Mouse (Mus musculus) cerebellum, postnatal 14 days (tissue): ENCODE data around the gene Zbtb3.
A peak's percentile ranks its signal among the peaks of the same experiment; 100 is the strongest.

Source experiments
- DNase-seq, 2 experiments: peaks; one replicate each; pipeline ENCODE4 v3.0.0; 2021; ENCODE audit warnings: mixed read lengths in 2 of 2

Gene Zbtb3

GRCm38 (mm10) chr19:8802130-8802821 is at the start of gene Zbtb3:
Zbtb3 (plus strand) TSS chr19:8802555.
- DNase-seq: peak; percentile 93

DNA sequence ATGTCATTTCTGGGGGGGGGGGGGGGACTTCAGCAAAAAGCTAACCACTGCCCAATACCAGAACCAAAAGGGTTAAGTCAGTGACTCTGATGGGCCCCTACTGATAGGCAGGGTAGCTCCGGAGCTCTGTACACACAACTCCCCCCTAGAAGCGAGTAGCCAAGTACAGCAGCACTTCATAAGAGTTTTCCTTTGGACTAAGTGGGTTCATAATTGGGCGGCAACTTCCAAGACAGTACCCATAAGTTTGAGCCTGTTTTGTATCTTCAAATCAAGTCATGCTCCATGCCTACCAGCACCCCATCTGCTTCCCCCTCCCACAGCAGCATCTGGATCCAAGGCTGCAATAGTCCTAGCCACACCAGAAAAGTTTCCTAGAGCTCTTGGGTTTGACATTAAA is 46.7 kb upstream of the Zbtb3 start:
- no peak for DNase-seq

GRCm38 (mm10) chr19:8756635-8757387 is 45.5 kb upstream of the Zbtb3 start, which contains the start of gene Nxf1:
Nxf1 (plus strand) TSS chr19:8757073.
- DNase-seq: peak; percentile 97

DNA sequence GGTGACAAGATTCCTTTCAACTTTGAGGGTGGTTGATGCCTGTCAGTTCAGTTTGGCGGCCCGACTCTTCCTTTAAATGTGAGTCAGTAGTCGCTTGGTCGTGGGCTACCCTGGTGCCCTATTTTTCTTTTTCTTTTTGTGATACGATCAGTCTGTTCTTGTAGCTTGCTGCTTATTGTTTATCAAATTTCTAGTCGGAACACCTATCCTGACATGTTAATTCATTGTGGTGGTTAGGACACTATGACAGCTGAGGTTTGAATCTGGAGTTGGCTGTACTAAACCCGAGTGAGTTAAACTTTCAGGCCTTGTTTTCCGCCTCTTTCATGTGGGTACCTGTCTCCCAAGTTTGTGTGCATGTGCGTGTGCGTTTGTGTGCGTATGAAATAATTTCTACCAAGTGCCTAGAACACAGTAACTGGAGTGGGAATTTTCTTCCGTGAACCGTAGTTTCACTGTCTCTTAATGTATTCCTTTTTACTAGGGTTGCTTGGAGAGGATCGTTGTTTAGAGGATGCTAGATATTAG is 44.8 kb upstream of the Zbtb3 start:
- DNase-seq: no peak

- DNase-seq: no peak
These were observed 43.5 kb upstream of the Zbtb3 start for GRCm38 (mm10) chr19:8758899-8759298.

DNA sequence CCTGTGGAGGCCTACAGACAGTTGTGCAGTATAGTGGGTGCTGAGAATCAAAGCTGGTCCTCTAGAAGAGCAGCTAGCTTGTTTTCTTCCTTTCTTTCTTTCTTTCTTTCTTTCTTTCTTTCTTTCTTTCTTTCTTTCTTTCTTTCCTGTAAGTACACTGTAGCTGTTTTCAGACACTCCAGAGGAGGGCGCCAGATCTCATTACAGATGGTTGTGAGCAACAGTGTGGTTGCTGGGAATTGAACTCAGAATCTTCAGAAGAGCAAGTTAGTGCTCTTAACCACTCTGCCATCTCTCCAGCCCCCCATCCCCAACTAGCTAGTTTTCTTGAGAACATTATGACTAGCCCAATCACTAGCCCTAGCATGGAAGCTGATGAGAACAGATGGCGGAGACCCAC is 41.6 kb upstream of the Zbtb3 start:
- no peak for DNase-seq

DNA sequence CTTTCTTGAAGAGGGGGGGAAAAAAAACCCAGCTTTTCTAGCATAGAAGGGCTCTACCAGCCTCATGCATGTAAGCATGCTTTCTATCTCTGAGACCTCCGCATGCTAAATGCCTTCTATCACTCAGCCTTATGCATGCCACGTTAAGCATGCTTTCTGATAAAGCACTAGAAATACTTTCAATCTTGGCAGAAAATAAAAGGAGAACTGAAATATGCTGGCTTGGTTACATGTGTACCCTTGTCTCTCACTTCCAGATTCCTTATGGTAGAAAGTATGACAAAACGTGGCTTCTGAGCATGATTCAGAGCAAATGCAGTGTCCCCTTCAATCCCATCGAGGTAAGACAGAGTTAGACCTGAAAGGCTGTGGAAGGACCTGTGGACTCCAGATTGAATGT is 39.1 kb upstream of the Zbtb3 start:
- no peak for DNase-seq

DNA sequence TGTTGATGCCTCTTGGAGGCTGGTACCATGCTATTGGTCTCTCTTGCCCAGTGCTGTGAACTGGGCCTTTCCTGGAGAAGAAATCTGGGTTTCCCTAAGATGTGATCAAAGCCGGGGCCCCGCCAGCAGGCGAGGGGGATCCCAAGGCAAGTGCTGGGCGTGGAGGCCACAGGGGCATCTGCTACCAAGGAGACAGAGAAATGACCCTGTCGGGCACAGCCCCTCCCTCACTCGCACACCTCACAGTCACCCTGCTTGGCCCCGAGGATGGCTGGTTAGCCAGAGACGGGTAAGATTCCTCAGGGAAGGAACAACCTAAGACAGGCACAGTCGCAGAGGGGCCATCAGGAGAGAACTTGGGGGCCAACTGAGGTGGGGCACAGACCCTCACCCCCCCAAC is 36.8 kb upstream of the Zbtb3 start:
- no peak for DNase-seq

- DNase-seq: peak; percentile 88
These were observed 31.6 kb upstream of the Zbtb3 start, which contains the start of gene Tmem223 for GRCm38 (mm10) chr19:8770567-8771270. Tmem223 (plus strand) TSS chr19:8770996.

DNA sequence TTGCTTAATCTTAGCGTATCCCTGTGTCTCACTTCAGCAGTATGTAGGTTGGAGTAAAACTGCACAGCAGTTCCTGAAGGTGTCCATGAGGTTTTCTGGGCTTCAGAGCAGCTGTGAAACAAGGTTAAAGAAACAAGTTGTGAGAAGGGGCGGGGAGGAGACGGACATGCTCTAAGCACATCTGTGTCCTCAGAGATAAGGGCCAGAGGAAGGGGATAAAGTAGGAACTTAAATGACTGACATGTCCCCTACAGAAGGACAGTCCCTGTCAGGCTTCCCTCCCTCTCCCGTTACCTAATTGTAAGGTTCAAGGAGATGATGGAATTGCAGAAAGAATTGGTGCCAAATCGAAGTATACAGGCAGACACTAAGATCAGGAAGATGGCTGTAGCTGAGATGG is 29.4 kb upstream of the Zbtb3 start:
- no peak for DNase-seq

- no peak for DNase-seq
These were observed 28.9 kb upstream of the Zbtb3 start for GRCm38 (mm10) chr19:8773409-8773808.

DNA sequence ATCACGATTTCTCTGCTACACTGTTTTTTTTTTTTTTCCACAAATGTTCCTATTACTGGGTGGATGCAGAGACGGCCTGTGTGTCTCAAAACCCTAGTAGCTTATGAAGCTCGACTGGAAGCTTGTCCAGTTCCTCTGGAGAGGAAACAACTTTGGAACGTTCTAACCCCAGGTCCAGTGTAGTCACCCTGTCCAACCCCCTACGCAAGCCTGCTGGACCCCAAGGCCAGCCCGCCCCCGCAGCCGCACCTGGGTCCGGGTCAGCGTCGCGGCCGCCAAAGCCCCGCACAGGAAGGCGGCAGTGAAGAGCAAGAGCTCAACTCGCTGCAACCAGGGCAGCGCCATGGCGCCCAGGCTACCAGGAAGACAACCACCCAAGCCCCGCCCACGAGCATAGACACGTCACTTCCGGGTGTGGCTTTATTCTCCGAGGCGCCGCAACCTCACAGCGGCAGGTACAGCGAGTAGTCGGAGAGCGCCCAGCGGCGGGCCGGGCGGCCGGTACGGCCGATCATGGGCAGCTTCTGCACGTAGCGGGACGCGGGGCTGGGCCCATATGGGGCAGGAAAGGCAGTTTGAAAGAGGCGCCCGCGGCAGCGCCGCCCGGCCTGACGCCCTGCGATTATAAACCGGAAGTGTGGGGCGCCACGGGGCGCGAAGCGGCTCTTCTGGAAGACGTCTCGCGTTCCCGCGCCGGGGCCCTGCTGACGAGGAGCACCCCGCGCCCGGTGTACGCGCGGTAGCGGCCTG is 28.1 kb upstream of the Zbtb3 start, which contains the start of gene Tmem179b:
Gene Tmem179b, minus strand, starts transcription at position 382 of the 750 bp plus-strand sequence.
- peak; percentile 98 to 99 for DNase-seq

DNA sequence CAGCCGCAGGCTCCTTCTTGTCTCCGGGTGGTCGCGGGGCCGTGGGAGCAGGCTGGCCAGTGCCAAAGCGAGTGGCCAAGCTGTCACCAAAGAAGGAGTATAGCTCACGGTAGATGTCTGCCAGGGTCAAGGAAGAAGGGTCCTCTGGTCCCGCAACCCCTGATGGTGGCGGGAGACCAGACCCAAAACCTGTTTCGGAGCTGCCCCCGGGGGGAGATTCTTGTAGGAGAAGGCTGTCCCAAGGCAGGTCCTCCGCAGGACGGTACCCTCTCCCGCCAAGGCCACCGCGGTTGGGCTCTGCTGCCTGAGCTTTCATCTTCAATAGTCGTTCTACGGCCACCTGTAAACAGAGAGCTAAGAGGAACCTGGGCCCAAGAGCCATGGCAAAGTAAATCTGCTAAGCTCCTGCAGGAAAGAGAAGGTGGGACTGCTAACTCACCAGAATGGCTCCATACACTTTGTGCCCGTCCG is 27.4 kb upstream of the Zbtb3 start:
- DNase-seq: no peak

GRCm38 (mm10) chr19:8786008-8786781 is 16.2 kb upstream of the Zbtb3 start, which contains the start of gene Taf6l:
Taf6l (minus strand) TSS chr19:8786417.
- peak; percentile 90 to 92 for DNase-seq

GRCm38 (mm10) chr19:8788521-8788920 is 13.8 kb upstream of the Zbtb3 start:
- peak; percentile 61 to 67 for DNase-seq

- peak in 1 of 2 experiments; percentile 18 for DNase-seq
These were observed 13.2 kb upstream of the Zbtb3 start for GRCm38 (mm10) chr19:8789171-8789570.

GRCm38 (mm10) chr19:8790171-8790570 is 12.2 kb upstream of the Zbtb3 start:
- peak; percentile 59 to 64 for DNase-seq

- DNase-seq: peak; percentile 90
These were observed 4.0 kb upstream of the Zbtb3 start, which contains the start of gene Polr2g for GRCm38 (mm10) chr19:8798264-8798946. Polr2g (minus strand) TSS chr19:8798577.

DNA sequence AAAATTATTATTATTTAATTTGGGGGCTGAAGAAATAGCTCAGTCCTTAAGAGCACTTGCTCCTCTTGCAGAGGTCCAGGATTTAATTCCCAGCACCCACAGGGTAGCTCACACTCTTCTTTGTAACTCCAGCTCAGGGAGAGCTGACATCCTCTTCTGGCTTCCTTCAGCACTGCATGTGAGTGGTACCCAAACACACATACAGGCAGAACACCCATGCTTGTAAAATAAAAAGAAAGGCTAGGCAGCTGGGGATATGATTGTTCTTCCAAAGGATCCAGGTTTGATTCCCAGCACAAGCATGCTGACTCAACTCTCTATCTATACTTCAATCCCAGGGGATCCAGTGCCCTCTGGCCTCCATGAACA is 3.4 kb upstream of the Zbtb3 start:
- no peak for DNase-seq

DNA sequence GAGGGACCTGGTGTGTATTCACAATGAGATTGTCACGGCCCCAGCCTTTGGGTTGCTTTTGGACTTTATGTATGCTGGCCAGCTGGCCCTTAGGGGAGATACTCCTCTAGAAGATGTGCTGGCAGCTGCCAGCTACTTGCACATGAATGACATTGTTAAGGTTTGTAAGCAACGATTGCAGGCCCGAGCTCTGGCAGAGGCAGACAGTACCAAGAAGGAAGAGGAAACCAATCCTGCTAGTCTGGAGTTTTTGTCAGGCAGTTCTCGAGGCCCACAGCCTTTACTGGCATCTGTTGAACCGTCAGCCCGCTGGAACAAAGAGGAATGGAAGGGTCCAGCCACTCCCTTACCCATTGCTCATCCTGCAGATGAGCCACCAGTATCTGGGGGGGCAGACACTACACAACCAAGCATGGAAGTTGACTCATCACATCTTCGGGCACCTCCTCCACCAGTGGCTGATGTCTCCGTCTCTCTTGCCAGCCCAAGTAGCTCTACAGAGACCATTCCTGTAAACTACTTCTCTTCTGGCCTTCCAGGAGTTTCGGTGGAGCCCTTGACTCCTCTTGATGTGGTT is 937 bp downstream of the Zbtb3 start:
- DNase-seq: no peak
